In the genomic region with DNA sequence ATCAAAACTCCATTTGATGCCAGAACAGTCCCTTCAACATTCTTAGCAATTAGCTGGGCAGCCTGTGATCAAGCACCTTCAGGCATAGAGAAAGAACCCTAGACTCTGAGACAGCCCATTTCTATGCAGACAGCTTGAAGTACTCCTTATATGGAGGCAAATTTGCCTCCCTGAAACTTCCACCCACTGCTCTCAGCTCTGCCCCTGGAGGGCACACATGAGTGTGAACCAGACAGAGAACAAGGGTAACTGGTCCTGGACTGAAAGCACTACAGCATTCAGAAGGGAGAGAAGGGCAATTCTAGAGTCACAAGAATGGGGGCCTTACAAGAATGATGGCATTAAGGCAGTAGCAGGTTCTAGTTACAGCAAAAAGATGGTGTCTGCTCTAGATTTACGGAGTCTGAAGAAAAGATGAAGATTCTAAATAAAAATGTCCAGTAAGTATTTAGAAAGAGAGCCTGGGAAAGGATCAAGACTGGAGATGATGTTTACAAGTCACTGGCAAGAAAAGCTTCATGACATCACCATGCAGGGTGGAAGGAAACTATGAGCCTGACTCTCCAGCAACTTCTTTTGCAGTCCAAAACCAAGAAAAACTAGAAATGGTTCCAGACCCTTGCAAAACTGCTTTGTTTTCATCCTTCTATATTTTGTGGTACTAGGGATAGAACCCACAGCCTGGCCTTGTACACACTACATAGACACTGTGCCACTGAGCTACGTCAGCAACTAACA, we compare ENCODE assay signal across 10 mouse cellular contexts. TPM values are rescaled to one million over a fixed set of nuclear protein-coding genes. Genes with fewer than 3 reads are reported as not detected.
A peak's percentile ranks its signal among the peaks of the same experiment; 100 is the strongest.
DNase-seq lines count a peak whose midpoint lies in the region; ATAC-seq lines count a peak whose summit lies in the region.
"Had no signal": no experiment of that assay in that cellular context is flagged by ENCODE, and none has a peak within 500 bp of the region (broad histone marks: within the 10 kb centered on the region; RNA-seq: fewer than 3 reads in every experiment).

No protein-coding gene starts in this region.

- H3K9ac ChIP-seq in heart, embryonic 13.5 days: peak overlapping the region; percentile 28; the same call in 1 of the 2 replicates

- H3K9me3 ChIP-seq in heart, embryonic 13.5 days: no peaks in the 10 kb centered on the region
- no peaks in the 10 kb centered on the region for H3K9me3 ChIP-seq in hindbrain, embryonic 10.5 days

- no peak for ATAC-seq in heart, embryonic 13.5 days (ENCODE audit: extremely low read depth, insufficient number of reproducible peaks, low FRiP score, low TSS enrichment)

- H3K27me3 ChIP-seq in heart, embryonic 13.5 days (replicated peaks): no peaks in the 10 kb centered on the region
- H3K27me3 ChIP-seq in hindbrain, embryonic 10.5 days (ENCODE audit: insufficient read depth, poor library complexity, severe bottlenecking): no peaks in the 10 kb centered on the region

- DNase-seq in heart, adult 8-10 months (ENCODE audit: low spot score): no peak
- DNase-seq in A20 (ENCODE audit: low read depth, low spot score) (peak; percentile 51), adipocyte (ENCODE audit: low spot score) (peak; percentile 76)
- peak; percentile 41 to 47 for DNase-seq in lung, postnatal 4 days
- DNase-seq in hindbrain, embryonic 10.5 days (ENCODE audit: low spot score): no peak
- no peak for DNase-seq in adrenal gland, postnatal 25 days
- DNase-seq in Muller cell, postnatal 12 days (ENCODE audit: inconsistent ontology term): no peak
- DNase-seq: kidney, postnatal 10 days; liver had no signal

- no peak overlapping the region for H3K4me3 ChIP-seq in heart, embryonic 13.5 days
- no peak overlapping the region for H3K4me3 ChIP-seq in hindbrain, embryonic 10.5 days

- peaks cover 36% of the 10 kb centered on the region for H3K4me1 ChIP-seq in heart, embryonic 13.5 days
- H3K4me1 ChIP-seq in hindbrain, embryonic 10.5 days (replicated peaks): peaks cover 9% of the 10 kb centered on the region

- no peaks in the 10 kb centered on the region; the same call in 1 of the 2 replicates for H3K36me3 ChIP-seq in heart, embryonic 13.5 days
- H3K36me3 ChIP-seq in hindbrain, embryonic 10.5 days: 0 out of 2 replicates have a peak, but pooled peaks cover 4% of the 10 kb centered on the region

- H3K4me2 ChIP-seq in heart, embryonic 13.5 days: no peak overlapping the region

- WGBS in heart, embryonic 13.5 days: 90% methylated on average over 2 of the region's 2 CpGs
- whole genome bisulfite sequencing in hindbrain, embryonic 10.5 days: 87% methylated on average over 2 of the region's 2 CpGs

- H3K27ac ChIP-seq in heart, embryonic 13.5 days (replicated peaks): peak overlapping the region; percentile 56; the same call in 1 of the 2 replicates
- H3K27ac ChIP-seq in hindbrain, embryonic 10.5 days: no peak overlapping the region

RNA-seq across cellular contexts. Expression of gene Cap1, which starts 7.4 kb away (rescaled TPM):
- polyA plus RNA-seq in heart, embryonic 13.5 days (2015; fragmentation: Nextera tagmentation; extraction: Ambion mirVana): 49.7 and 50.8 TPM in 2 replicates
- total RNA-seq in heart, adult 8-10 months (2022): 10 to 100 TPM; 38.4 to 47.9 (median 42.1) TPM
- 66.8 and 79.3 TPM in 2 replicates for polyA plus RNA-seq in hindbrain, embryonic 10.5 days (2016; fragmentation: Nextera tagmentation; extraction: Ambion mirVana)
- 132 and 141 TPM in 2 replicates for total RNA-seq in adrenal gland, postnatal 25 days (2021)

RNA-seq across cellular contexts. Expression of gene Ppt1, which starts 42.5 kb away (rescaled TPM):
- polyA plus RNA-seq in heart, embryonic 13.5 days (2015; fragmentation: Nextera tagmentation; extraction: Ambion mirVana): 61.2 and 65.4 TPM in 2 replicates
- total RNA-seq in heart, adult 8-10 months (2022): 10 to 100 TPM; 44.1 to 52.8 (median 49.1) TPM
- polyA plus RNA-seq in hindbrain, embryonic 10.5 days (2016; fragmentation: Nextera tagmentation; extraction: Ambion mirVana): 62.4 and 63.4 TPM in 2 replicates
- total RNA-seq in adrenal gland, postnatal 25 days (2021): 68.1 and 70.8 TPM in 2 replicates

Comparison
In these comparisons a context has a peak if more than half of its experiments do, and no peak if none do; other contexts are left out.
1. DNase-seq: peak in A20 (single experiment), adipocyte (single experiment) and lung, postnatal 4 days (2 of 2); none in heart, adult 8-10 months (single experiment), hindbrain, embryonic 10.5 days (single experiment), adrenal gland, postnatal 25 days (single experiment) and Muller cell, postnatal 12 days (single experiment).